Mouse (Mus musculus): ENCODE measurements at regions not wholly inside any gene's neighbourhood (a gene's known extent, or its start where the extent isn't known, plus 50 kb on each side); places are given as distances from the start of the nearest gene placed in this dataset.

GRCm38 (mm10) chr10:45849841-45850240 is 272.2 kb downstream of the Hace1 start:
- TF ChIP-seq CTCF (IDR thresholded peaks at IDR 0.05; ENCODE audit: borderline replicate concordance, insufficient read depth, low read length) (no peak), POLR2A (IDR thresholded peaks at IDR 0.05; ENCODE audit: low read depth, low read length) (no peak)
